Mouse (Mus musculus) gastrocnemius, postnatal 10 days (tissue): Measurements from ENCODE around the gene Tiam1. TPM values are rescaled to one million over a fixed set of nuclear protein-coding genes. Genes with fewer than 3 reads are reported as not detected.

Experiments used
- DNase-seq: peaks from one replicate; pipeline ENCODE4 v3.0.0; 2021; ENCODE audit warnings: mixed read lengths
- total RNA-seq, 2 experiments: library from RNA; stranded (reverse); gene quantifications; 2 replicates each; pipeline ENCODE4 v1.2.3; 2021

Gene Tiam1
- total RNA-seq, 2 experiments from 2014 or later: 9.7 to 11.0 TPM

DNA sequence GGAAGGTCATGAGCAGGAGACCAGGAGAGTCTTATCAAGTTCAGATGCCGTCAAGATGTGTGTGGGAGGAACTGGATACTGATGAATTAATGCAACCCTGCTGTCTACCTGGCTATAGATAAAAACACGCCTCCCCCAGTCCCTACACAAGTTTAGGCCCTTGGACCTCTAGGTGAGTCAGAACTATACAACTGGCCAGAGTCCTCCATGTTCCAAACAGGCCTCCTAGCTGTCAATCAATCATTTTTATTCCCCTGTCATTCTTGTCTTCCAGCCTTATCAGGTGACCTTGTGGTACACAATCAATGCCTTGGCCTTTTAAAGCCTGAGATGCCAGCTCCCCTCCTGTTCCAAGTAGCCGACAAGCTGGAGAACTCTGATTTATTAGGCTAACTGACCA, 363.9 kb downstream of the Tiam1 start:
- no peak for DNase-seq

DNA sequence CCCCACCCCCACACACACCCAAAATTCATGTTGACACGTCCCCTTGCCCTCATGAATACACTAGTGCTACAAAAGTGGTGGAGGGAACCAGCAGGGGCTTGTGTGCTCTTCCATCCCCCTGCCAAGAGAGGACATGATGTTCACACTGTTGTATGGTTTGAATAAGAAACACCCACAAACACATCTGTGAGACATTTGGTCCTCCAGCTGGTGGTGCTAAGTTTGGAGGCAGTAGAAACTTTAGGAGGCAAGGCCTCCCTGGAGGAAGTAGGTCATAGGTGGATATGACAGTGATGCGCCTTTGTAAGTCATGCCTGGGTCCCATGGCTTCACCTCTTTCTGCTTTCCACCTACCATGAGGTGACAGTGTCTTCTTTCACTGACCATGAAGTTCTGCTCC, 366.1 kb downstream of the Tiam1 start:
- no peak for DNase-seq

DNA sequence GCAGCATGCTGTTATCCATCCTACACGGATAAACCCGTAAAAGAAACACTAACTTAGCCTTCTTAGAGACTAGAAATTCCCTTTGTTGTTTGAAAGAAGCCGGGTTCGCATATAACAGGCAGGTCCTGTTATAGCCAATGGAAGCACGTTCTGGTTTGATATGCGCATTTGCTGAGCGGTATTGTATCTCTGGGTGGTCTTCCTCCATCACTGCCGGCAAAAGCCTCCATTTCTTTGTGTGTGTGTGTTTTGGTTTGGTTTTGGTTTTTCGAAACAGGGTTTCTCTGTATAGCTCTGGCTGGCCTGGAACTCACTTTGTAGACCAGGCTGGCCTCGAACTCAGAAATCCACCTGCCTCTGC, 369.0 kb downstream of the Tiam1 start:
- no peak for DNase-seq

DNA sequence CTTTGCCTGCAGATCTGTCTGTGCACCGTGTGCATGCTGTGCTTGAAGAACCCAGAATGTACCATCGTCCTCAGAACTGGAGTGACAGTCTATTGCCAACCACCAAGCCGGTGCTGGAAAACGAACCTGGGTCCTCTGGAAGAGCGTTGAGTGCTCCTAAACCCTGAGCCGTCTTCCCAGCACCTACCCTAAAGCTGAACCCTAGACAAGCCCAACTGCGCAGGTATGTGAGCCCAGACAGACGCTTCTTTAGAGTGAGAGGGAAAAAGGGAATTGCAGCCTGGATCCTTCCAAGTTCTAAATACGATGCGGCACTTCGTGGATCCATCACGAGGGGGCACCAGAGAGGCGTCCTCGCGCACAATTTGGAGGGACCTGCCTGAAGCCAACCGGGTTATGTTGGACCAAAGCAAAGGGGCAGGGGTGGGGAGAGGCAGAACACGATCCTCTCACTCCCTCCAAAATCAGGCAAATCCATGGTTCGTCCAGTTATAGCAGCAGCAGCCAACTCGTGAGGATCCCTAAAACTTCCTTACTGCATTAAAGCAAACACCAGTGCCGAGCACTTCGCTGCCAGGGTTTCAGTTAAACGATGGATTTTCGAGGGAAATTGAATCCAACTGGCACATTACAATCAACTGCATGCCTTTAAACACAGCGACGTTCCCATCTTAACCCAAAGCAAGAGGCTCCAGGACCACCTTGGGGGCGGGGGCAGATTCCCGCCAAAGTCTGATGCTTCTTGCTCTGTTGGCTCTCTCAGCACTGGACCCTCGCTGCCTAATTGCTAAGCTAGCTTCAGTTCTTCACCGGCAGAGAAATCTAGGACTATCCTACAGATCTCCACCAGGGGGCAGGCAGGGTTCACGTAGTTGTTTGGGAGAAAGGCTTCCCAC, 369.7 kb downstream of the Tiam1 start:
- peak; percentile 84 for DNase-seq

DNA sequence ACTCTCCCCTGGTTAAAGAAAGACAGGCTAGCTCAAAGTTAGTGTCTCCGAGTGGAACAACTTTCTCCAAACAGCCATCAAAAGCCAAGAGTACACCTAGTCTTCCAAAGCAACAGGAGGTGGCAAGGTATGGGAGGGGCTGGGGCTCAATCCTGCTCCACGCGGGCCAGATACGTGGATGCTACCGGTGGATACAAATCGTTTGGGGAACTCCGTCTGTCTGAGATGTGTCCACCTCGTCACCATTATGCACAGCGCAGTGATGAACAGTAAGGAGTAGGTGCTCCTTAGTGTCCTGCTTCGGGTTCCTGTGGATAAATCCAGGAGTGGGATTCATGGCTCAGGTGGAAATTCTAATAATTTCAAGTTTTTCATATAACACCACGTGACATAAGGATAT, 377.6 kb downstream of the Tiam1 start:
- DNase-seq: no peak

DNA sequence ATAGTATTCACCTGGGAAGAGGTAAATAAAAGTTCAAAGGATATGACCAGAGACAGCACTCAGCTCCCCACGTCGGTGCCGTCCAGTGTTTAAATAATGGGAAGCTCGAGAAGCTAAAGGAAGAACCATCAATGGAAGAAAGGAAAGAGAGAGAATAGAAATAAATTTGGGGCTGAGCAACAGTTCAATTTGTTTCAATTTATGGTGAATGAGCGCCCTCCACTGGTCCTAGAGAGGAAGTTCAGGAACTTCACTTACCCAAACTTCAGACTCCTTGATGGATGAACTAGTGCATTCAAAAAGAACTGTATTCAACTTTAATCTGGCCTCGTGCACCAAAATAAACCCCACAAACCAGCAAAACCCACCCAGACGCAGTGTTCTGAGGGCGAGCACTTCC, 378.1 kb downstream of the Tiam1 start:
- DNase-seq: no peak

DNA sequence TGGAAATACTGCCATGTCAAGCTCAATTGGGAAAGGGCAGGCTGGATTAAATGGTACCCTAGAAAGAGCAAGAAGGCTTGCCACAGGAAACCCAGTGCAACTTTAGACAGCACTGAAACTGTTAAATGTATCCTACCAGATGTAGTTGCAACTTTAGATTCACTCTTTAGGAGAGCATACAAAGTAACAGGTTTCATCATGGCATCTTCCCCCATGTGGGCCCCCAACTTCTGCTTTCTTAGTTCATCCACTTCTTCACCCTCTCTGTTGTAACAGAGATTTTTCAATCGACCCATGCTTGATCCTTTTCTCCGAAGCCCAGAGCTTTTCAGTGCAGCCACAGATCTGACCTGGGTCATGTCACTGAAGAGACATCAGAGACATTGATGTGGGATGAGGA, 379.8 kb downstream of the Tiam1 start:
- DNase-seq: no peak

DNA sequence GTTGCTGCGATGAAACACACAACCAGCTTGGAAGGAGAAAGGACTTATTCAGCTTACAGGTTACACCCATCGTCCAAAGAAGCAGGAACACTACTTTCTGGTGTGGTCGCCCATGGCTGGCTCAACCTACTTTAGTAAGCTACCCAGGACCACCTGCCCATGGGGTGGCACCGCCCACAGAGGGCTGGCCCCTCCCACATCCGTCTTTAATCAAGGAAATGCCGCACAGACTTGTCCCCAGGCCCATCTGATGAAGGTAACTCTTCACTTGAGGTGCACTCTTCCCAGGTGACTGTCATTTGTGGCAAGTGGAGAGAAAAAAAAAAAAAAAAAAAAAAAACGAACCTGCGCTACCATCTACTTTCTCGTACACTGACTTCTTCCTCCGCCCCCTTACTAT, 381.0 kb downstream of the Tiam1 start:
- no peak for DNase-seq

DNA sequence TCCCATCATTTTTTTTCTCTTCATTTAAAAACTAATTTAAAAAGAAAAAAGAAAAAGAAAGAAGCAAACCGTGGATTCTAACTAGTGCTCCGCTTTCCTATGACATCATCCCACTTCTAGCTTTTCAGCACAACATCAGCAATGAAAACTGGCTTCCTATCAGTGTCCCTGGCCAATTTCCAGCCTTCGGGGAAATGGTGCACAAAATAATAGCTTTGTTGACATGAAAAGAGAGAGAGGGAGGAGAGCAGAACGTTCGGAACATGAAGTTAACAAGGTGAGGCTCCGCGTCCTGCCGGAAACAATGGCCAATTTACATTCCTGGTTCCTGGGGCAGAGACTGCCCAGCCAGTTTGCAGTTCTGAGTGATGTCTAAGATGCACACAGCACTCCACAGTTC, 381.5 kb downstream of the Tiam1 start:
- no peak for DNase-seq

DNA sequence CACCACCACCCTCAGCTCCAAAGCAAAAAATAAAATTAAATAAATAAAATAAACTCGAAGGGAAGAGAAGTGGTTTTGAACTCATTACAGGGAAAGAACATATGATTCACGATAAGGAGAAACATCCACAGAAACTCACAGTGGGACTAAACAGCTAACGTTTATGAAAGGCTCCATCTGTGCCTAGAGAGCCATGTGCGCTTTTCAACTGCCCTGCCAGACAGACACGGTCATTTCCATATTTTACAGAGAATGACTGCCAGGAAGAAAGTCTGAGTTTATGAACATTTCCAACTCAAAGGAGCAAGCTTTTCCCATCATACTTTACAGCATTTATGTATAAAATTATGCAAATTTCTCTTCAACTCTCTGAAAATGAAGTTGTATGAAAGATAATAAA, 386.2 kb downstream of the Tiam1 start:
- DNase-seq: no peak

DNA sequence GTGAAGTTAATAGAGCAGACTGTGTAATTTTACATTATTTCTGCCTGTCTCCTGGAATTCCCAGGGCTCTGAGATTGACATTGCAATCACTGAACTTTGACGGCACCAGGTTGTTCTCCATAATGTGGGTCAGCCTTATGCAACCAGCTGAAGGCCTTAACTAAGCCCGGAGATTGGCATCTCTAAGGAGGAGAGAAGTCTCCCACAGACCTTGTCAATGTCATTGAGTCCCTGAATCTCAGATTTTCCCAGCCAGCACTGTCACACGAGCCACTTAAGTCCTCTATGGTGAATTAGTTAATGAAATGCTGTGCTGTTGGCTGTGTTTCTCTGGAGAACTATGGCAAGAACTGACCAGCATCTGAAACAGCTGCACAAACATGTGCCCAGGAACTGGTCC, 388.9 kb downstream of the Tiam1 start:
- DNase-seq: no peak

DNA sequence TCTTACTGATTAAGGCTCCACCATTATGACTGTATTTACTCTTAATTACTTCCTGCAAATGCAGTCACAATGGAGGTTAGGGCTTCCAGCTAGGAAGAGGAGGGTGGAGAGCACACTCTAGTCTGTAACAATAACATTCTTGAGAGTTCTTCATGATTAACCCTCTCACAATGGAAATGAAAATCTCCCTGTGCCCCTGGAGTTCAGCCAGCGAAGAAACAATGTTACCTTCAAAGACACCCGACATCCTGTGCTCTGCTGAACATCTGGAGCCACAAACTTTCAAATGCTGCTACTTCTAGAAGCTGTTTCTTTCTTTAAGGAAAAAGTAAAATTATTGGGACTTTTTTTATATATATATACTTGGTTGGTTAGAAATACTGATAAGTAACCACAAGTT, 395.7 kb downstream of the Tiam1 start:
- no peak for DNase-seq

DNA sequence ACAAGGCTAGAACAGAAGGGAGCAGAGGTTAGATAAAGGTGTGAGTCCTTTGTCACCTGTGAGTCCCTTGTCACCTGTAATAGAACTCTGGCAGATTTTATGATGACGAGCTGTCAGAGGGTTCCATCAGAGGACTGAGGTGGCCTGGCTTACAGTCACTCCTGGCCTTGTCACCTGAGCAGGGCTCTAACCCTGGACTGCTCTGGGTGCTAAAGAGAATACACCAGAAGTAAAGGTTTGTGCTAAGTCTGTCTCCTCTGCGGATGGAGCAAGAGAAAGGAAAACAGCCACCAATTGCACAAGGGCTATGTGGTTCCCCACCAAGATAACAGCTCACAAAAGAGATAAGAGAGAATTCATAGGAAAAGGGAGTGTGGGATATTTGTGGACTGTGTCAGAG, 404.0 kb downstream of the Tiam1 start:
- DNase-seq: no peak

DNA sequence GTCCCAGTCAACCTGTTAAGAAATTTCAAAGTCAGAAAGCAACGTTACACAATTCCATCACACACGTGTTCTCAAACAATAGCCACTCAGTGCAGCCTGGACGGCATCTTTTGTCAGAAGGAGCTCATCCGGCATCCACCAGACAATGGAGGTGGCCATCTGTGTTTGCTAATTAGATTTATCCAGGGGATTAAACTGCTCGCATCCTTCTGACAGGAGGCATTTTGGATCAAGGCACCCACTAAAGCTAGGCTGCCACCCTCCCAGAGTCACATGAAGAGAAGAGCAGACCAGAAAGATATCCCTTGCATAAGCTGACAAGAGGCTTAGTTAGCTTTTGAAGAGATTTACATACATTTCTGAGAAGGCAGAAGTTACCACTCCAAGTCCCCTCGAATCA, 404.6 kb downstream of the Tiam1 start:
- DNase-seq: no peak

Other genes starting within 250 kb of the Tiam1 start
- 100 to 1,000 TPM; 299 to 300 TPM for gene Sod1, start 77.0 kb upstream of the Tiam1 start, total RNA-seq
- gene Scaf4, start 140.7 kb upstream of the Tiam1 start, total RNA-seq: 10 to 100 TPM; 20.0 to 24.8 TPM
- 1 to 10 TPM; 6.0 to 6.1 TPM for gene Hunk, start 242.2 kb upstream of the Tiam1 start, total RNA-seq